Mouse (Mus musculus) heart, postnatal 0 days (tissue): ENCODE results near the gene Il17rc.

ENCODE experiments used
- CTCF ChIP-seq: IDR thresholded peaks from 2 replicates; pipeline ENCODE4 v1.5.1; 2016; ENCODE audit warnings: antibody characterized with exemption, control low read depth, low read depth
- EP300 ChIP-seq: IDR thresholded peaks from 2 replicates; pipeline ENCODE4 v1.6.1; 2016; ENCODE audit warnings: antibody characterized with exemption, low read depth

GRCm38 (mm10) chr6:113435664-113436205, 35.5 kb upstream of the Il17rc start, which contains the start of gene Cidec:
- TF ChIP-seq CTCF (no peak), EP300 (no peak)
